Mouse (Mus musculus): ENCODE data around the gene Rex1bd. TPM values are rescaled to one million over a fixed set of nuclear protein-coding genes. Genes with fewer than 3 reads are reported as not detected.

The Rex1bd gene
- polyA plus RNA-seq, 1 experiment from 2014 or later, result 157 TPM

DNA sequence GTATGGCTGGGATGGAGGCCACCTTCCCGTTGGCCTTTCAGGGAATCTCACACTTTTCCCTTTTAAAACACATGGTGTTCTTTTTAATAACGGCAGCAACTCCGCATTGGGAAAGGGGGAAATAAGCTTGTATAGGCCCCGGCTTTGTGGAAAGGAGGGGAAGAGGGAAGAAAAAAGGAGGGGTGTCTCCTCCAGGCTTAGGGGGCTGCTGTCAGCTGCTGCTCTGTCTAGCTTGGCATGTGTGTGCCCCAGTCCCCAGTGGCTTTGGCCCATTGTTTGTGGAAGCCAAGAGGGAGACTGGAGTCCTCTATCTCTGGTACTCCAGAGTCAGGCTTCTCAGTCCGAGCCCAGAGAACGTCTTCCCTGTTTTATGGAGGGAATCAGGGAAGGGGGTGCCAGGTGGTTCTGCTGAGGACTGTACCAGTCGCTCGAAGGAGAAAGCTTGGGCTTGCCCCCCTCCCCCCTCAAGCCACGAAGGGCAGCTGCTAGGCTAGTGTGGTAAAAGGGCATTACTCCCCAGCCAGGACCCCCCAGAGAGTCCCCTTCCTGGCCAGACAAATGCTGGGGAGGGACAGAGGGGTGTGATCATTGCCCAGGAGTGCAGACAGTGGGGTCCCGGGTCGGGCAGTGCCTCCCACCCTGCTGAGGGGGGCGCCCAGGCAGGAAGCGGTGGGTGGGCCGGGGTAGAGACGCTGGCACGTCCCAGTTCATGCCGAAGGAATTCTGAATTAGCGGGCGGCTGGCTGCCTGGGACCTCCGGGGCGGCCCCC, 11.4 kb downstream of the Rex1bd start:
- H3K9ac ChIP-seq (replicated peaks; ENCODE audit: low read depth, low read length), result 0 out of 2 replicates have a peak overlapping the region, but pooled peaks have one; percentile 6
- peak overlapping the region; percentile 10 for H3K4me3 ChIP-seq (replicated peaks; ENCODE audit: low read length)
- no peak; the same call in 1 of the 2 replicates for ATAC-seq
- H3K27ac ChIP-seq (ENCODE audit: low read length), result no peak overlapping the region
- H3K4me1 ChIP-seq (replicated peaks; ENCODE audit: control insufficient read depth, insufficient read depth, low read length), result peaks cover 23% of the 10 kb centered on the region
- H3K36me3 ChIP-seq (ENCODE audit: control insufficient read depth, insufficient read depth), result no peaks in the 10 kb centered on the region
- WGBS, result 3% methylated on average over 21 of the region's 21 CpGs
- no peak overlapping the region; the same call in 1 of the 2 replicates for H3K4me2 ChIP-seq (ENCODE audit: low read length)
- H3K27me3 ChIP-seq (replicated peaks; ENCODE audit: control insufficient read depth, insufficient read depth, low read length), result peaks cover 86% of the 10 kb centered on the region
- H3K9me3 ChIP-seq (ENCODE audit: control insufficient read depth, low read length), result no peaks in the 10 kb centered on the region

- Histone ChIP-seq H3K9ac (replicated peaks; ENCODE audit: low read depth, low read length) (no peak overlapping the region), H3K9me3 (ENCODE audit: control insufficient read depth, low read length) (no peaks in the 10 kb centered on the region), H3K4me1 (replicated peaks; ENCODE audit: control insufficient read depth, insufficient read depth, low read length) (peaks cover 25% of the 10 kb centered on the region), H3K27ac (ENCODE audit: low read length) (no peak overlapping the region), H3K36me3 (ENCODE audit: control insufficient read depth, insufficient read depth) (no peaks in the 10 kb centered on the region), H3K27me3 (replicated peaks; ENCODE audit: control insufficient read depth, insufficient read depth, low read length) (peaks cover 86% of the 10 kb centered on the region), H3K4me3 (replicated peaks; ENCODE audit: low read length) (peak overlapping the region; percentile 10), H3K4me2 (ENCODE audit: low read length) (peak overlapping the region; percentile 29)
- WGBS, result 2% methylated on average over 28 of the region's 28 CpGs
- no peak for ATAC-seq
Observed at GRCm38 (mm10) chr8:70494416-70494945, 12.1 kb downstream of the Rex1bd start.

DNA sequence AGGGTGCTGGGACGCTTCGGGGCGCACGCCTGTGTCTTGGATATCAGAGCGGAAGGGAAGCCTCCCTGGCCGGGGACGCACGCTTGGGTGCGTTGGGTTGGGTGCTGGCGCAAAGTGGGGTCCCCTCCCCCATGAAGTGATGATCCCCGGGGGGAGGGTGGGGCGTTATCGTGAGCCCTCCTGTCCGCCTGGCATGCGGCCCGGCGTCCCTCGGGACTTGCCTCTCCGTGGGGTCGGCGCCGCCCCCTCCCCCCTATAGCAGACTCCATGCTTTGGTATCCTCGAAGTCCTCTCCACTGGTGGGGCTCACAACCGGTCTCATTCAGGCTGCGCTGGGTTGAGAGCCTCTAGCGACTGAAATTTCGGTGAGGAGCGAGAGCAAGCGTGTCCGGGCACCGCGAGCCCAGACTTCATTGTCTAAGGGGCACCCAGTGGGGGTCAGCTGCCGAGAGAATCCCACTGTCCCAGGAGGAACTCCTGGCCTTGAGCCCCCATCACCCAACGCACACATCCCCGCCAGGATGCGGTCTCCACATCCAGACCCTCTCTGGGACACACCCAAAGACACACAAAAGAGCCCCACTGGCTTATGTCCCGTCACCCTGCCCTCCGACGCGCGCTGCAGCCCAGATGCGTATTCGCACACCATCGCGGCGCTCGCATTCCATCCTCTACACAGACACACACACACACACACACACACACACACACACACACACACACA, 12.7 kb downstream of the Rex1bd start:
- ATAC-seq, result peak; percentile 29; the same call in 1 of the 2 replicates
- H3K9ac ChIP-seq (replicated peaks; ENCODE audit: low read depth, low read length), result peak overlapping the region; percentile 47; the same call in 1 of the 2 replicates

DNA sequence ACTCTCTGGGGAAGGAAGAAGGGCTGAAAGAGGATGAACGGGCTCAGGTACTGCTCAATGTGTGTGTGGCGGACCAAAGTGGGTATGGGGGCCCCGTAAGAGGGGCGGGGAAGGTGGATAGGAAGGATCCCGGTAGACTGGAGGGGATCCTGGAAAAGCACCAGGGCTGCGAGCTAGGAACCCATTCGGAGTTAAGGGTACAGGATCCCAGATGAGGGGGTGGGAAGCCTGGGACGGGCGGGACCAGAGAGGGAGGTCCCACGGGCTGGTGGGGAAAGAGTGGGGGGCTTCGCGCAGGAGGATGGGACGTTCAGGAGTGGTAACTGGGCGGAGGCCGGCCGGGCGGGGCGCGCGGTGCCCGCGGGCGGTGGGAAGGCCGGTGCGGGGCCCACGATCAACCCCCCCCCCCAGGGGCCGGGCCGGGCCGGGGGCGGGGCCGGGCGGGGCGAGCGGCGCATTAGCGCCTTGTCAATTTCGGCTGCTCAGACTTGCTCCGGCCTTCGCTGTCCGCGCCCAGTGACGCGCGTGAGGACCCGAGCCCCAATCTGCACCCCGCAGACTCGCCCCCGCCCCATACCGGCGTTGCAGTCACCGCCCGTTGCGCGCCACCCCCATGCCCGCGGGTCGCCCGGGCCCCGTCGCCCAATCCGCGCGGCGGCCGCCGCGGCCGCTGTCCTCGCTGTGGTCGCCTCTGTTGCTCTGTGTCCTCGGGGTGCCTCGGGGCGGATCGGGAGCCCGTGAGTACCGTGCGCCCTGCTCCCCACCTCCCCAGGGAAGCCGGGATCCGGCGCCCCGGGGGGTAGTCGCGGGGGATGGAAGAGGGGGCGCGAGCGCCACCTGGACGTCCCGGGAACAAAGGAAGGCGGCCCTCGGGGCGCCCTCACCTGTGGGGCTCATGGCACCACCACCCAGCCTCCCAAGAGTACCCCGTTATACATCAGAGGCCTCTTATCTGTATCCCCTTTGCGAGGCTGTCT, 13.6 kb downstream of the Rex1bd start, which contains the start of gene Crlf1:
Gene Crlf1, plus strand, starts transcription at position 495 of the 977 bp plus-strand sequence.
- H3K4me3 ChIP-seq (replicated peaks; ENCODE audit: low read length), result peak within 1 kb of the TSS; percentile 43
- peak within 1 kb of the TSS; percentile 64 for H3K4me2 ChIP-seq (ENCODE audit: low read length)
- peaks cover 35% of the 10 kb centered on the region for H3K4me1 ChIP-seq (replicated peaks; ENCODE audit: control insufficient read depth, insufficient read depth, low read length)
- H3K27ac ChIP-seq (ENCODE audit: low read length), result no peak within 1 kb of the TSS
- H3K9me3 ChIP-seq (ENCODE audit: control insufficient read depth, low read length), result no peaks in the 10 kb centered on the region
- ATAC-seq, result peak; percentile 3; the same call in 1 of the 2 replicates
- no peaks in the 10 kb centered on the region for H3K36me3 ChIP-seq (ENCODE audit: control insufficient read depth, insufficient read depth)
- peak within 1 kb of the TSS; percentile 47 for H3K9ac ChIP-seq (replicated peaks; ENCODE audit: low read depth, low read length)
- under 1% methylated on average over 70 of the region's 93 CpGs for WGBS
- H3K27me3 ChIP-seq (replicated peaks; ENCODE audit: control insufficient read depth, insufficient read depth, low read length), result peaks cover 89% of the 10 kb centered on the region

More for the DNA sequence above, 12.7 kb downstream of the Rex1bd start:
- Histone ChIP-seq H3K9me3 (ENCODE audit: control insufficient read depth, low read length) (no peaks in the 10 kb centered on the region), H3K27ac (ENCODE audit: low read length) (no peak overlapping the region), H3K27me3 (replicated peaks; ENCODE audit: control insufficient read depth, insufficient read depth, low read length) (peaks cover 88% of the 10 kb centered on the region), H3K4me1 (replicated peaks; ENCODE audit: control insufficient read depth, insufficient read depth, low read length) (peaks cover 27% of the 10 kb centered on the region), H3K36me3 (ENCODE audit: control insufficient read depth, insufficient read depth) (no peaks in the 10 kb centered on the region), H3K4me3 (replicated peaks; ENCODE audit: low read length) (peak overlapping the region; percentile 43), H3K4me2 (ENCODE audit: low read length) (peak overlapping the region; percentile 64)
- WGBS, result 2% methylated on average over 47 of the region's 47 CpGs

DNA sequence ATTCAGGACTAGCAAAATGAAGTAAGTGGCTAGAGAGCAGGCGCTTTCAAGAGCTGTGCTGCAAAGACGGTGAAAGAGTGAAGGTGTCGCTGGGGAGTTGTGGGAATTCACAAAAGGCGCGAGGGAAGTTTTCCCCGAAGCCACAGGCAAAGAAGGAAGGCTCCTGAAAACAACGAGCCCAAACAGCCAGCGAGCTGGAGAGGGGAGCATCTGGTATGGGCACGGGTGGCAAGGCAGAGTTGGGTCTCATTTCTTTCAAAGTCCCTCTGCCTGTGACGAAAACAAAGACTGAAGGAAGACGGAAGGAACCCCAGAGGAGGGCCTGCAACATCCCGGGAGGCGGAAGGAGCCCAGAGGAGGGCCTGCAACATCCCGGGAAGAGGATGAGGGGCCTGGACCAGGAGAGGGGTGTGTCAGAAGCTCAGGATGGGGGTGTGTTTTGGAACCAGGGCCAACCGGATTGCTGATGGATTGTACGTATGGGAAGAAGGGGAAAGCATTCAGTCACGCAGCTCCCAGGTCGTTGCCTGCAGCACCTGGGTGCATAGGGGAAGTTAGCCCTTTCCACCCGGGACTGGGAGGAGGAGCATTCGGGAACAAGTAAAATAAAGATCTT, 15.6 kb downstream of the Rex1bd start:
- H3K9ac ChIP-seq (replicated peaks; ENCODE audit: low read depth, low read length), result no peak overlapping the region
- WGBS, result 2% methylated on average over 20 of the region's 20 CpGs
- no peak for ATAC-seq

DNA sequence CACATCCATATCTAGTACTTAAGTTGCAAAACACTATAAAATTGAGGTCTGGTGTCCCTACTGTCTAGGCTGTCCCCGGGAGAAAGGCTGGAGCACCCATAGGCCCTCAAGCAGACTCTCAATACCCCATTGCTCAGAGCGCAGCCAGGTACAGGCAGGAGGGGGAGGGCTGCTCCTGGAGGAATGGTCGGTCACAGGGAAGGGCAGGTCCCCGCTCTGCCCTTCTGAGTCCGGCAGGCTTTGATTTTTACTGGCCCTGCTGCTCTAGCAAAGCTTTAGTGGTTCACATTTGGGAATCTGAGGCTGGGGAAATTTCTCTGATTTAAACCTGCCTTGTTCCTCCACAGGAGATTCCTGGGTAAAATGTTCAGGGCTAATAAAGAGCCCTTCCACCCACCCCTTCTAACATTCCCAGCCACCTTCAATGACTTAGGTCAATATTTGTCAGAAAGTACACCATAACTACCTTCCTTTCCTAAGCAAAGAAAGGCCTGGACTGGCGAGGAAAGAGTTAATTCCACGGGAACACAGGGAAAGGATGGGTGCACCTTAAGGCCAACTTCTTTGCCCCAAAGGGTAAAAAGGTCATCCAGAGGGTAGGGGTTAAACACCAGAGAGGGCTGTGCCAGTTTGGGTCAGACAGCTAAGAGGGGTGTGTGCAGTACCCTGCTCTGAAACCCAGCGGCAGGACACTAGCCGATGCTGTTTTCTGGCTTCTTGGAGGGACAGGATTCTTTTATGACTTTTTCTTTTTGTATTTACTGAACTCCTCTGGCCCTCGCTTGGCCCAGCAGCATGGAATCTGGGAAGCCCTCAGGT, 16.3 kb downstream of the Rex1bd start:
- Histone ChIP-seq H3K27me3 (replicated peaks; ENCODE audit: control insufficient read depth, insufficient read depth, low read length) (peaks cover 88% of the 10 kb centered on the region), H3K27ac (ENCODE audit: low read length) (no peak overlapping the region), H3K4me1 (replicated peaks; ENCODE audit: control insufficient read depth, insufficient read depth, low read length) (peaks cover 44% of the 10 kb centered on the region), H3K4me2 (ENCODE audit: low read length) (no peak overlapping the region), H3K9me3 (ENCODE audit: control insufficient read depth, low read length) (no peaks in the 10 kb centered on the region), H3K4me3 (replicated peaks; ENCODE audit: low read length) (no peak overlapping the region), H3K9ac (replicated peaks; ENCODE audit: low read depth, low read length) (no peak overlapping the region), H3K36me3 (ENCODE audit: control insufficient read depth, insufficient read depth) (no peaks in the 10 kb centered on the region)
- no peak for ATAC-seq
- WGBS, result 10% methylated on average over 10 of the region's 10 CpGs

More for the DNA sequence above, 15.6 kb downstream of the Rex1bd start:
- Histone ChIP-seq H3K27me3 (replicated peaks; ENCODE audit: control insufficient read depth, insufficient read depth, low read length) (peaks cover 88% of the 10 kb centered on the region), H3K4me1 (replicated peaks; ENCODE audit: control insufficient read depth, insufficient read depth, low read length) (peaks cover 46% of the 10 kb centered on the region), H3K9me3 (ENCODE audit: control insufficient read depth, low read length) (no peaks in the 10 kb centered on the region), H3K4me2 (ENCODE audit: low read length) (no peak overlapping the region), H3K27ac (ENCODE audit: low read length) (no peak overlapping the region), H3K4me3 (replicated peaks; ENCODE audit: low read length) (no peak overlapping the region), H3K36me3 (ENCODE audit: control insufficient read depth, insufficient read depth) (no peaks in the 10 kb centered on the region)

DNA sequence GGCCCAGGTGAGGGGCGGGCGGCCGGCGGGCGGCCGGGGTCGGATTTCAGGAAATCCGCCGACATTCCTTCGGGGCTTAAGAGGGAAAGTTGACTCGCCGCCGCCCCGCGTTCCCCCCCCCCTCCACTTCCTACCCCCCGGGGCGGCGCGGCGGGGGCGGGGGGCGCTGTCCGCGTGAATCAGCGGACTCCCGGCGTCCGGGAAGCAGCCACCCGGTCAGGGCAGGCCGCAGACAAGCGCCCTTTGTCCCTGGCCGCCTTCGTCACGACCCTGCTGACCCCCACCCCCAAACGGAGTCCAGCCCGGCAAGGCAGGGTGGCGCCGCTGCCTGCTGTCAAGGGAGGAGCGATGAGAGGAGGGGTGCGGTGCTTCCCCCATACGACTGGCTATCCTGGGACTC, 17.0 kb downstream of the Rex1bd start:
- ATAC-seq, result no peak
- H3K27me3 ChIP-seq (replicated peaks; ENCODE audit: control insufficient read depth, insufficient read depth, low read length), result peaks cover 88% of the 10 kb centered on the region
- no peaks in the 10 kb centered on the region for H3K9me3 ChIP-seq (ENCODE audit: control insufficient read depth, low read length)
- 1% methylated on average over 27 of the region's 41 CpGs for WGBS
- H3K4me3 ChIP-seq (replicated peaks; ENCODE audit: low read length), result no peak overlapping the region
- no peak overlapping the region for H3K27ac ChIP-seq (ENCODE audit: low read length)
- H3K4me2 ChIP-seq (ENCODE audit: low read length), result peak overlapping the region; percentile 17; the same call in 1 of the 2 replicates
- no peaks in the 10 kb centered on the region for H3K36me3 ChIP-seq (ENCODE audit: control insufficient read depth, insufficient read depth)
- H3K4me1 ChIP-seq (replicated peaks; ENCODE audit: control insufficient read depth, insufficient read depth, low read length), result peaks cover 43% of the 10 kb centered on the region
- H3K9ac ChIP-seq (replicated peaks; ENCODE audit: low read depth, low read length), result no peak overlapping the region

Measured in forebrain, embryonic 16.5 days (tissue).